Mouse (Mus musculus): ENCODE measurements at regions not wholly inside any gene's neighbourhood (a gene's known extent, or its start where the extent isn't known, plus 50 kb on each side); places are given as distances from the start of the nearest gene placed in this dataset.

DNA sequence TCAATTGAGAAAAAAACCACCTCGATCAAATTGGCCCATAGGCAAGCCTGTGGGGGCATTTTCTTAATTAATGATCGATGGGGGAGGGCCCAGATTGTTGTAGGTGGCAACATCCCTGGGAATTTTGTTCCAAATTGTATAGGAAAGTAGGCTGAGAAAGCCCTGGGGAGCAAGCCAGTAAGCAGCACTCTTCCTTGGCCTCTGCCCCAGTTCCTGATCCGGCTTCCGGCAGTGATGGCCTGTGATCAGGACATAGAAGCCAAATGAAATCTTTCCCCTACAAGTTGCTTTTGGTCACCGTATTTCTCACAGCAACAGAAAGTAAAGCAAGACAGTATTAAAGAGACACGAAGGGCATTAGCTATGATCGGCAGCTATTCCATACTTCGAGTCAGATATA, 300.6 kb upstream of the Nbea start:
- TF ChIP-seq ZNF384 (IDR thresholded peaks at IDR 0.05; ENCODE audit: low read depth, low read length) (no peak), ZC3H11A (IDR thresholded peaks at IDR 0.05; ENCODE audit: borderline replicate concordance, low read depth, low read length) (no peak)

All from ES-E14 (cell line).